Mouse (Mus musculus): Measurements from ENCODE around the gene Mok.
"Not testable (repeated sequence)": the region's sequence is repeated elsewhere in the genome, so short reads cannot be mapped to it uniquely, and the experiment has no call there.

The Mok gene

DNA sequence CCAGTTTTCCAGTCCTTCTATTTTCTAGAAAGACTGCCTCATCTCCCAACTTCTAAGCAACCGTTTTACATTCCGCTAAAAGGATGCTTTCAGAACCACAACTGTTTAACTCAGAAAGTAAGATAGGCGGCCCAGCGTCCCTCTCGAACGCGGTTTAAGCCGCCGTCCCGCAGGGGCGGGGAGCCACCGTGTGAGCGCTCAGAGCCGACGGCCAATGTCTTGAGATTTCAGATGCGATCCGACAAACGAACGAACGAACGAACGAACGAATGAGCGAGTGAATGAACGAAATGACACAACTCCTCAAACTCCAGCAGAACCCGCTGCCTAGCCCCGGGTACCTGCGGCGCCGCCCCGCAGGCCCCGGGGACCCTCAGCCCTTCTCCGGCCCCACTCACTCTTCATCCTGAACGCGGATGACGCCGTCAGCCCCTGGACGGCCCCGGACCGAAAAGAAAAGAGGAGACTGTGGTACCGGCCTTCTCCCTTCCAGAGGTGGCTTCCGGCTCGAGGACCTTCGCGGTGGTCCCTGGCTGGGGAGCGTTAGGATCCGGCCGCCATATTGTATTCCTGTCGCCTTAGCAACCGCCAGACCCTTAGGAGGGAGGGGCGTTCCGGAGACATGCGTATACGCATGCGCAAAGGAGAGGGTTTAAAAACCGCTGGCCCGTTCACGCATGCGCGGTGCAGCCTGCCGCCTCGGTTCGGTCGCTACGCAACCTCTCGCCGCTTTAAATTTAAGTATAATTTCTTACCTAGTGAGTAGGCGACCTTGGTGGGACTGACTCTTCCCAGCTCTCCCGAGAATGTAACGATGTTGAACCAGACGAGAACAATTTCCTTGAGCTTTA is at the start of gene Mok:
TSS of gene Mok (minus strand) at position 592 of the 851 bp plus-strand sequence.
- DNase-seq (ENCODE audit: low spot score) = peak; percentile 97

GRCm38 (mm10) chr12:110889036-110890020 is 48.6 kb upstream of the Mok start, which contains the start of the genes Cinp and Tecpr2:
Gene Cinp, minus strand, starts transcription at chr12:110889145.
Gene Tecpr2, plus strand, starts transcription at chr12:110889264.
- peak; percentile 93 for DNase-seq (ENCODE audit: low spot score)

- no peak for DNase-seq (ENCODE audit: low spot score)
Measured at GRCm38 (mm10) chr12:110888606-110889005, 47.9 kb upstream of the Mok start.

DNA sequence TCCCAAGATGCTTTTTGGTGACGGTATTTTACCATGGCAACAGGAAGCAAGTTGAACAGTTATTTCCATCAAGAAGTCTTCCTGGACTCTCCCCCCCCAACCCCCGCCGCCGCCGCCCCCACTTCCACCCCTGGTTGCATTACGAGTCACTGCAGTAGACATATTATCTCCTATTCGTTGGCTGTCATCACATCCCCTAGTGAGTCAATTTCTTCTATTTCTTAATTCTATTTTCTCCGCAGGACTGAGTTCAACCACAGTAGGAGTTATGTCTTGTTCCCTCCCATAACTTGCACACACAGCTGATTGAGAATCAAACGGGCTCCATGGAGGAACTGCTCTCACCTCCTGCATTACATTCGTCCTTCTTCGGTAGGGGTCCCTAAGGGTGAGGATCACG is 47.4 kb upstream of the Mok start:
- DNase-seq (ENCODE audit: low spot score) = no peak

- DNase-seq (ENCODE audit: low spot score) = no peak
Measured at GRCm38 (mm10) chr12:110885251-110885650, 44.5 kb upstream of the Mok start.

DNA sequence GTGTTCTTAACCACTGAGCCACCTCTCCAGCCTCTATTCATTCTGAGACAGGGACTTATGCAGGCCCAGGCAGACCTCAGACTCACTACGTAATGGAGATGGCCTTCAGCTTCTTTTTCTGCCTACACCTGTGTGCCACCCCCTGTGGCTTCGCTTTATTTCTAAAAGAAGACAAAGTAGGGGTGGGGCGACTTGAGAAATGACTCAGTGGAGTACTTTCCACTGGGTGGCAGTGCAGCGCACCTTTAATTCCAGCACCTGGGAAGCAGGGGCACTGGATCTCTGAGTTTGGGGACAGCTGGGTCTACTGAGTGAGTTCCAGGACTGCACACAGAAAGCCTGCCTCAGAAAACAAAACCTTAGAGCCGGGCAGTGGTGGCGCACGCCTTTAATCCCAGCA is 41.6 kb upstream of the Mok start:
- no peak for DNase-seq (ENCODE audit: low spot score)

- DNase-seq (ENCODE audit: low spot score) = no peak
Measured at GRCm38 (mm10) chr12:110875351-110875750, 34.6 kb upstream of the Mok start.

GRCm38 (mm10) chr12:110871247-110871646 is 30.5 kb upstream of the Mok start:
- no peak for DNase-seq (ENCODE audit: low spot score)

DNA sequence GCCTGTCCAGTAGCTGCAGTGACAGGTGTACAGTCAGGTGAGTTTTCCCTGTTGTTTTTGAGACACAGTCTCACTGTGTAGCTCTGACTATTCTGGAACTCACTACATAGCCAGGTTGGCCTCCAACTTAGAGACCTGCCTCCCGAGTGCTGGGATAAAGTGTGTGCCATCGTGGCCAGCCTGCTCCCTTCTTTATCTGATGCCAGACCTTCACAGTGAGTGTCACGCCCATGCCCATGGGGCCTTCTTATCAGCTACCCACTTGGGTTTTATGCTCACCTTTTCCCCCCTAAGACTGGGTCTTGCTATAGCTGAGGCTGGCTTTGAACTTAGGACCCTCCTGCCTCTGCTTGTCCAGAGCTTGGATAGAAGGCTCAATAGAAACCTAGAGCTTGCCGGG is 29.4 kb upstream of the Mok start:
- no peak for DNase-seq (ENCODE audit: low spot score)

GRCm38 (mm10) chr12:110865989-110866388 is 25.2 kb upstream of the Mok start:
- DNase-seq (ENCODE audit: low spot score) = no peak

DNA sequence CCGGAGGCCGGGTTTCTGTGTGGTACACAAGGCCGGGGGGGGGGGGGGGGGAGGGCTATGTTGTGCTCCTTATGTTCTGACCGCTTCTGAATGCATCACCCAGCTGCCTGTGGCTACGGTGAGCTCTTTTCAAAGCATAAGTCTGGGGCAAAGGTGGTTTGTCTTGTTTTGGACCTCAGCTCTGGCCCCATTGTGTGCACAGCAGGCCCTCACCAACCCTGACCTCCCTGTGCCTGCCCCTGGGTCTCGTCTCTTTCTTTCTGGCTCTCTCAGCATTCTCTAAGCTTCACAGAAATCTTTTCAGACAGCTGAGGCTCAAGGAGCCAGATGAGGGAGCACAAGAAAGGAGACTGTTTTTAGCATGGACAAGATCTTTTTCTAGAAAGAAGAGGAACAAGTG is 24.8 kb upstream of the Mok start:
- no peak for DNase-seq (ENCODE audit: low spot score)

DNA sequence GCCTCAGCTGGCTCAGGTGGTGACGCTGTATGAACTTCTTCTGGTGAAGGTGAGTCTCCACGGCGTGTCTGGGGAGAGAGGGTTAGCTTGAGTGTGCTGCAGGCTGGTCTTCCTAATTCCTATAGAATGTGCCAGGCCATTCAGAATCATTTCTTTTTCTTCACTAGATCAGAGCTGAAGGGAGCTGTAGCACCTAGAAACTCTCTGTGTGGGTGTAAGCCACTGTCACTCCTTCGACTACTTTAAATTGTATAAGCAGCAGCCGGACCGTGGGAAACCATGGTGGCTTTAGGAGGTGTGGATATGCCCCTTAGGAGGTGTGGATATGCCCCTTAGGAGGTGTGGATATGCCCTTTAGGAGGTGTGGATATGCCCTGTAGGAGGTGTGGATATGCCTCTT is 23.3 kb upstream of the Mok start:
- no peak for DNase-seq (ENCODE audit: low spot score)

DNA sequence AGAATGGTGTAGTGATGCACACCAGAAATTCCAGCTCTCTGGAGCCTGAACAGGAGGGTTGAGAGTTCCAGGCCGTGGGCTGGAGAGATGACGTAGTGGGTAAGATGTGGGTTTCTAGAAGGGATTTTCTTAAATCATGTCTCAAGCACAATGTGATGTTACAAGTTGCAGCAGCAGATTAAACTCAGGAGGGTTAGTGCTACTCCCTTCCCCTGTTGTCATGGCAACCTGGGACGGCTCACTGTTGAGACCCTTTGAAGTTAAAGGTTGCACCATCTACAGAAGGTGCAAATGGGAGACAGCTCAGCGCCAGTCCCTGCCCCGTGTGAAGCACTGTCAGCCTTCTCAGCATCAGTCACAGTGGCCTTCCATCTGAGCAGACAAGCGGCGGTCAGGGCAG is 20.5 kb upstream of the Mok start:
- DNase-seq (ENCODE audit: low spot score) = no peak

DNA sequence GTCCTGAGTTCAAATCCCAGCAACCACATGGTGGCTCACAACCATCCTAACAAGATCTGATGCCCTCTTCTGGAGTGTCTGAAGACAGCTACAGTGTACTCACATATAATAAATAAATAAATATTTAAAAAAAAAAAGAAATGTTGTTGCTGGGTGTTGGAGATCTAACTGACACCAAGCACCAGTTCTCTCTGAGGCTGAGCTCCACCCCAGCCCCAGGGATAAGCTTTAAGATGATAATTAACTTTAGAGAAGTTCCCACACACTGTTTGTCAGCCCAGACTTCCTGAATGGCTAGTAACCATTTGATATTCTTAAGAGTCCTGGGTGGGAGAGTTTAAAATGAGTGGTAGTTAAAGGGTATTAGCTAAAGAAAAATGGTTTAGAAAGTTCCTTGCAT is 19.6 kb upstream of the Mok start:
- no peak for DNase-seq (ENCODE audit: low spot score)

- not testable (repeated sequence) for DNase-seq (ENCODE audit: low spot score)
Measured at GRCm38 (mm10) chr12:110858681-110859080, 17.9 kb upstream of the Mok start.

DNA sequence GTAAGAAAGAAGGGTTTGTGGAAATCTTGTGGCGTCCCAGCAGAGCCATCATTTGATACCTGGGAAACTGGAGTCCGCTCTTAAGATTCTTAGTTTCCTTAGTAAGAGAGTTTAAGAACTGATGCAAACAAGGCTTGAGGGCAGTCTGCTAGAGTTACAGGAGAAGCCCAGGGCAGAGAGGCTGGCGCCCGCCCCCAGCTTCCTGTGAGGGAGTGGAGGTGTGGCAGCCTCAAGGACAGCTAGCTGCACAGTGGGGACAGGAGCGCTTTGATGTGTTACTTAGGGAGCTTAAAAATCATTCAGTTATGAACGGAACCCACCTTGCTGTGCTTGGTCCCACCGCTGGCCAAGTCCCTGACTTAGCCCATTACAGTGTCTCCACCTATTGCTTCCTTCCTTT is 16.5 kb upstream of the Mok start:
- peak; percentile 36 for DNase-seq (ENCODE audit: low spot score)

GRCm38 (mm10) chr12:110854786-110855737 is 14.3 kb upstream of the Mok start:
- DNase-seq (ENCODE audit: low spot score) = no peak

- DNase-seq (ENCODE audit: low spot score) = no peak
Measured at GRCm38 (mm10) chr12:110851923-110852322, 11.2 kb upstream of the Mok start.

DNA sequence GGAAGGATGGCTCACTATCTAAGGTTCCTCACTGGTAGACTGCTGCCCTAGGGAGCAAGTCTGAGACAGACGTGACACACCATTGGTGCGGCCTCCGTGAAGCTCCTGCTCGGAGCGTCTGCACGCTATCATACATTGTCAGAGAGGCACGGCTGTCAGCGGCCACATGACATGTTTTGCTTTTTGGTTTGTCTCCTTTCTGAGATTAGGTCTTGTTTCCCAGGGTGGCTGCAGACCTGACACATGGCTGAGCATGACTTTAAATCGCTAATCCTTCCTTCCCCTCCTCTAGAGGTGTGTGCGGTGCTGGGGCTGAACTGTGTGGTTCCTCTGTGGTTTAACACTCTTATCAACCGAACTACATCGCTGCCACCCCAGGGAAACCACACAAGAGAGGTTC is 10.7 kb upstream of the Mok start:
- no peak for DNase-seq (ENCODE audit: low spot score)

GRCm38 (mm10) chr12:110850929-110851256 is 10.2 kb upstream of the Mok start:
- no peak for DNase-seq (ENCODE audit: low spot score)

GRCm38 (mm10) chr12:110850010-110850928 is 9.5 kb upstream of the Mok start, which contains the start of gene Zfp839:
Gene Zfp839, plus strand, starts transcription at chr12:110850253.
- DNase-seq (ENCODE audit: low spot score) = peak; percentile 87
